Mouse (Mus musculus): ENCODE data around the gene Samd4b.
"Not testable (repeated sequence)": the region's sequence is repeated elsewhere in the genome, so short reads cannot be mapped to it uniquely, and the experiment has no call there.

Samd4b gene

DNA sequence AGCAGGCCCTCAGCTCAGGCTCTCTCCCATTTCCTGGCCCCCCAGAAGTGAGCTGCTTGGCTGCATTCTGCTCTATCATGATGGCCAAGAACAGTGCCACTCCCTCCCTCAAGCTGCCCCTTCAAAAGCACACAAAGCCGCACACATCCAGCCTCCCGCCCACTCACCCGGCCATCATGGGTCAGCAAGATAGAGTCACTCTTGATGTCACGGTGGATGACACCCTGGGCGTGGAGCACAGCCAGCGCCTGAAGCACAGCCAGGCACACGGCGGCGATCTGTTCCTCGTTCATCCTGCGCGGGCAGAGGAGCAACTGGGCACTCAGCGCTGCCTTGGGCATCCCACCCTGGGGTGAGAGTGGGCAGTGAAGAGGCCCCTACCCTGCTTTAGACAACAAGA lies 35.6 kb downstream of the Samd4b start:
- in situ Hi-C loops (cut with MseI, MboI), result no loop called here

- in situ Hi-C loops (cut with MseI, MboI), result no loop called here
Observed at GRCm38 (mm10) chr7:28561967-28562366, 36.0 kb downstream of the Samd4b start.

DNA sequence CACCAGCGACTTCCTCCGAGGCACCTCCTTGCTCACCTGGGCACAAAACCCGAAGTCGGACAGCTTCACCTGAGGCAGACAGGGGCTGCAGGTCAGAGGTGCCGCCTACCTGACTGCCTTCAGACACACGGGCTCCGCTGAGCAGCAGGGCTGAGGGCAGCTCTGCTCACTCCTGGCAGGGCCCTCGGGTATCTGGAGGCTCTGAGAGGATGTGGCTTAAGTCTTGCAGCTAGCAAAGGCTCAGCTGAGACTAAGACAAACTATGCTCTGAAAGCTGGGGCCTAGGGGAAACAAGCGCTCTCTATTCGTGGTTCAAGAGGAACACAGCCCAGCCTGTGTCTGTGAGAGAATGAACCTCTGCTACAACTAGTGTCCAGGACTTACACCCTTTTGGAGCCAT lies 37.1 kb downstream of the Samd4b start:
- in situ Hi-C loops (cut with MseI, MboI), result no loop called here

DNA sequence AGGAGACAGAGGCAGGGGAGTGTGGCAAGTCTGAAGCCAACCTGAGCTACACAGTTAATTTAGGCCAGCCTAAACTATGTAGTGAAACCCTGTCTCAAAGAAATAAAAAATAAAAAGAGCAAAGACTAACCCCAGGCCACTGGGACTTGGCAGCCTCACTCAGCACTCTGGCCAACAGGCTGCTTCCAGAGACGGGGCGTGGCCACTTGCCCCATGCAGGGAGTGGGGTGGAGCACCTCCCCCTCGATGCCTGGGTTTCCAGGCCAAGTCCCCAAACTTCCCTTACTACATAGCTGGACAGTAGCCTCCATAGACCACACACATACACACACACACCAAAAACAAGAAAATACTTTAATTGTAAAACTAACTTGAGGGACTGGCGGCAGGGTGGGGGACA lies 39.5 kb downstream of the Samd4b start:
- in situ Hi-C loops (cut with MseI, MboI), result no loop called here

GRCm38 (mm10) chr7:28557708-28558107 lies 40.2 kb downstream of the Samd4b start:
- in situ Hi-C loops (cut with MseI, MboI), result no loop called here

GRCm38 (mm10) chr7:28557069-28557468 lies 40.9 kb downstream of the Samd4b start:
- in situ Hi-C loops (cut with MseI, MboI), result no loop called here

- in situ Hi-C loops (cut with MseI, MboI), result no loop called here
Observed at GRCm38 (mm10) chr7:28555939-28556535, 41.9 kb downstream of the Samd4b start.

- in situ Hi-C loops (cut with MseI, MboI), result no loop called here
Observed at GRCm38 (mm10) chr7:28553076-28553475, 44.9 kb downstream of the Samd4b start.

DNA sequence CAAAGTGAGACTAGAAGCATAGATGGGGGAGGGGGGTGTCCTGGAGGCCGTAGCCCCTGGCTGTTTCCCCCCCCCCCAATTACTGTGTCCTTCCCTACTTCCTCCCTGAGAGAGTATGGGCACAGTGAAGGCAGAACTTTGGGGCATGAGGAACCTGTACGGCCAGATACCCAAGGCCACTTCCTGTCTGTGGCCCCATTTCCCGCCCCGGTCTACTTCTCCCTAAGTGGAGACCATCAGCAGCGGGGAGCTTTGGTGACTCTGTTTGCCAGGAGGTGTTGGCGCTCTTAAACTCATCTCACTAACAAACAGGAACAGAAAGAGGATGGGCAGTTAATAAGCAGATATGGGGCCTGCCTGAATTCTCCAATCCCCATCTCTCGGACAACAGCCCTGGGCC lies 50.3 kb downstream of the Samd4b start:
- in situ Hi-C loops (cut with MseI, MboI), result no loop called here

DNA sequence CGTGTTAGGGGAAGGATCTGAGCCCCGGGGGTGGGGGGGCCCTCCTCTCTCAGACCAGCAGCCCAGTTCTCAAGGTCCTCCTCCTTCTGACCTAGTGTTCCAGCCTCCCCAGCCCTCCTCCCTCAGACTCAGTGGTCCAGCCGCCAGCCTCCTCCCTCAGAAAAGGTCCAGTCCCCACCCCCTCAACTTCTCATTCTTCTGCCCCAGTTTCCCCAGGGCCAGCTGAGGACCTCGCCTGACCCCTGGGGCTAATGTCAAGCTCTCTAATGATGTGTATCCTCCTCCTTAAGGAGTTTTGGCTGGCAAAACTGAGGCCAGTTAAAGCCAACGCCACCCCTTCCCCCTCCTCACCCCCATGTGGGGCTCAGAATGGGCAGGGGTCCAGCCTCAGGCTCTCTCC lies 50.8 kb downstream of the Samd4b start, which contains the start of gene Nccrp1:
Gene Nccrp1 (minus strand): TSS at position 101 of the 400 bp plus-strand sequence.
- in situ Hi-C loops (cut with MseI, MboI), result no loop called here

- in situ Hi-C loops (cut with MseI, MboI), result no loop called here
Observed at GRCm38 (mm10) chr7:28546649-28547048, 51.3 kb downstream of the Samd4b start.

GRCm38 (mm10) chr7:28545891-28546210 lies 52.1 kb downstream of the Samd4b start:
- in situ Hi-C loops (cut with MseI, MboI), result no loop called here

GRCm38 (mm10) chr7:28545048-28545890 lies 52.7 kb downstream of the Samd4b start:
- in situ Hi-C loops (cut with MseI, MboI), result no loop called here

DNA sequence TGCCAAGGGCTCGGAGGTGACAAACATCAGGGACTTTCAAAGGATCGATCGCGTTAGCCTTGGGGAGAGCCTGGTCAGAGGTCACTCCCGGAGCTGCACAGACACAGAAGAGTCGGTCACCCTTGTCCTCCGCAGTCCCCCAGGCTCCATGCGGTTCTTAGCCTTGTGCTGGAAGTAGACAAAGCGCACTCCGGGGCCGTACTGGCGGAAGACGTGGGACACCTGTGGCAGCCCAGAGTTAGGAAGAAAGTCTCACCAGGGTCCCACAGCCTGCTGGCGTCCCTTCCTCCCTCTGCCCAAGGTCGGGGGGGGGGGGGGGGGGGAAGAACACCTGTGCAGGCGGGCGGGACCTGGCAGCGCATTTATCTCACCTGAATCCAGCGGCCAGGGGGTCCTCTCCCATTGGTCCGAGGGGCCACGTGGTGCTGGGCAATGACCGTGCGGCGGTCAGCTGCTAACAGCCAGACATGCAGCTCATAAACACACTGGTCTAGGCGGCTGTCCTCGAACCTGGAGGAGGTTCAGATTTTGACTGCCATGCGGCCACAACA lies 53.8 kb downstream of the Samd4b start:
- in situ Hi-C loops (cut with MseI, MboI), result no loop called here

GRCm38 (mm10) chr7:28540526-28540925 lies 57.4 kb downstream of the Samd4b start, which contains the start of gene Sycn:
Gene Sycn, plus strand, starts transcription at chr7:28540885.
- in situ Hi-C loops (cut with MseI, MboI), result no loop called here

- in situ Hi-C loops (cut with MseI, MboI), result not testable (repeated sequence)
Observed at GRCm38 (mm10) chr7:28538886-28539285, 59.1 kb downstream of the Samd4b start.

DNA sequence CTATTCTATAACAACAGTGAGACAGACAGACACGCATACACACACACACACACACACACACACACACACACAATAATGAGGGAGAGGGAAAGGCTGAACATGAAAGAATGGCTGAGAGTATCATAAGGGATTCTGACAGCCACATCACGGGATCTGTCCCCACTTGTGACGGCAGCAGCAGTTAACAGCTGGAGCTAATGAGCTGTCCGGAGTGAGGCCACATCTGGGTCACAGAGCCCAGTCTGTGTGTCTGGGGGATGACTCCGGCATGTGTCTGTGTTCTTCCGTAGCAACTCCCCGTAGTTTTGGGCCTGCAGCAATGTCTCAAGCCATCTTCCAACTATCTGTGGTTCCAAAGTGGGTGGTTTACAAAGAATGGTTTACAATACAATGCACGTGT lies 65.9 kb downstream of the Samd4b start:
- in situ Hi-C loops (cut with MseI, MboI), result no loop called here

GRCm38 (mm10) chr7:28527922-28528719 lies 69.8 kb downstream of the Samd4b start:
- in situ Hi-C loops (cut with MseI, MboI), result loop anchor here (5.0 kb wide), 1 partner anchor 36 kb away; no protein-coding TSS in a partner anchor

GRCm38 (mm10) chr7:28522536-28522935 lies 75.4 kb downstream of the Samd4b start, which contains the start of gene Ifnl3:
Gene Ifnl3, plus strand, starts transcription at chr7:28522836.
- in situ Hi-C loops (cut with MseI, MboI), result not testable (repeated sequence)

GRCm38 (mm10) chr7:28511441-28511840 lies 86.5 kb downstream of the Samd4b start:
- in situ Hi-C loops (cut with MseI, MboI), result no loop called here

- in situ Hi-C loops (cut with MseI, MboI), result not testable (repeated sequence)
Observed at GRCm38 (mm10) chr7:28510405-28510974, 87.5 kb downstream of the Samd4b start, which contains the start of gene Ifnl2. Gene Ifnl2, minus strand, starts transcription at chr7:28510455.
